Mouse (Mus musculus): ENCODE results near the gene Tmem259. TPM values are rescaled to one million over a fixed set of nuclear protein-coding genes. Genes with fewer than 3 reads are reported as not detected.
A peak's percentile ranks its signal among the peaks of the same experiment; 100 is the strongest.

Gene Tmem259
- total and polyA plus RNA-seq, 3 experiments = 62.0 to 150 TPM; not detected in 1

GRCm38 (mm10) chr10:79969124-79969568 lies 15.0 kb downstream of the Tmem259 start:
- Histone ChIP-seq H3K9me3 (replicated peaks; ENCODE audit: insufficient read depth, low read length) (no peaks in the 10 kb centered on the region), H3K27ac (ENCODE audit: control insufficient read depth, low read depth, low read length) (no peak overlapping the region), H3K4me3 (ENCODE audit: control insufficient read depth in 1 of 2, insufficient read depth in 1 of 2, low read depth in 2 of 2, low read length in 2 of 2) (no peak overlapping the region), H3K4me1 (ENCODE audit: control insufficient read depth in 1 of 2, insufficient read depth in 2 of 2, low read length in 2 of 2) (no peaks in the 10 kb centered on the region), H3K79me2 (ENCODE audit: control insufficient read depth, insufficient read depth, low read length, poor library complexity) (no peaks in the 10 kb centered on the region), H3K36me3 (ENCODE audit: control insufficient read depth in 1 of 2, insufficient read depth in 2 of 2, low read length in 2 of 2) (no peaks in the 10 kb centered on the region; a peak in 1 of 4 replicates), H3K27me3 (ENCODE audit: control insufficient read depth in 1 of 2, insufficient read depth in 2 of 2, low read length in 2 of 2) (no peaks in the 10 kb centered on the region), H3K9ac (ENCODE audit: control insufficient read depth, low read depth, low read length, poor library complexity, severe bottlenecking) (no peak overlapping the region)
- no peak for DNase-seq (ENCODE audit: low read depth, low spot score)
- no peak for TF ChIP-seq TBP (IDR thresholded peaks at IDR 0.05; ENCODE audit: low read depth, low read length)
- peak in 1 of 2 experiments; percentile 18; a peak in 1 of 4 replicates for TF ChIP-seq POLR2A (IDR thresholded peaks at IDR 0.05; ENCODE audit: control insufficient read depth in 1 of 2, insufficient read depth in 1 of 2, low read depth in 1 of 2, low read length in 2 of 2, poor library complexity in 1 of 2)
- no peak for TF ChIP-seq RAD21 (IDR thresholded peaks at IDR 0.05; ENCODE audit: low read depth, low read length)
- no peak for TF ChIP-seq CHD2 (IDR thresholded peaks at IDR 0.05; ENCODE audit: low read length)

GRCm38 (mm10) chr10:79968181-79968580 lies 15.9 kb downstream of the Tmem259 start:
- Histone ChIP-seq H3K4me1 (ENCODE audit: control insufficient read depth in 1 of 2, insufficient read depth in 2 of 2, low read length in 2 of 2) (no peaks in the 10 kb centered on the region), H3K27me3 (ENCODE audit: control insufficient read depth in 1 of 2, insufficient read depth in 2 of 2, low read length in 2 of 2) (no peaks in the 10 kb centered on the region), H3K4me3 (ENCODE audit: control insufficient read depth in 1 of 2, insufficient read depth in 1 of 2, low read depth in 2 of 2, low read length in 2 of 2) (no peak overlapping the region), H3K9me3 (replicated peaks; ENCODE audit: insufficient read depth, low read length) (no peaks in the 10 kb centered on the region), H3K79me2 (ENCODE audit: control insufficient read depth, insufficient read depth, low read length, poor library complexity) (no peaks in the 10 kb centered on the region), H3K36me3 (ENCODE audit: control insufficient read depth in 1 of 2, insufficient read depth in 2 of 2, low read length in 2 of 2) (no peaks in the 10 kb centered on the region; a peak in 1 of 4 replicates), H3K27ac (ENCODE audit: control insufficient read depth, low read depth, low read length) (no peak overlapping the region), H3K9ac (ENCODE audit: control insufficient read depth, low read depth, low read length, poor library complexity, severe bottlenecking) (no peak overlapping the region)
- no peak for TF ChIP-seq ZC3H11A (IDR thresholded peaks at IDR 0.05; ENCODE audit: low read depth, low read length)
- no peak for TF ChIP-seq MEF2A (IDR thresholded peaks at IDR 0.05; ENCODE audit: extremely low read depth, insufficient replicate concordance, low read depth, low read length, poor library complexity, severe bottlenecking)
- no peak for TF ChIP-seq POLR2AphosphoS2 (IDR thresholded peaks at IDR 0.05; ENCODE audit: low read length)
- no peak for DNase-seq (ENCODE audit: low read depth, low spot score)

GRCm38 (mm10) chr10:79966886-79967400 lies 17.2 kb downstream of the Tmem259 start:
- no peaks in the 10 kb centered on the region for H3K9me3 ChIP-seq (replicated peaks; ENCODE audit: insufficient read depth, low read length)
- H3K36me3 ChIP-seq (ENCODE audit: control insufficient read depth in 1 of 2, insufficient read depth in 2 of 2, low read length in 2 of 2) = peaks cover 0 to 2% of the 10 kb centered on the region in 2 experiments; a peak in 1 of 4 replicates
- TF ChIP-seq USF1 (IDR thresholded peaks at IDR 0.05; ENCODE audit: low read depth, low read length) = no peak
- 0 out of 4 replicates have a peak, but pooled peaks of 1 of the 2 experiments have one; percentile 29 for TF ChIP-seq POLR2A (IDR thresholded peaks at IDR 0.05; ENCODE audit: control insufficient read depth in 1 of 2, insufficient read depth in 1 of 2, low read depth in 1 of 2, low read length in 2 of 2, poor library complexity in 1 of 2)
- no peak overlapping the region for H3K9ac ChIP-seq (ENCODE audit: control insufficient read depth, low read depth, low read length, poor library complexity, severe bottlenecking)
- no peaks in the 10 kb centered on the region for H3K4me1 ChIP-seq (ENCODE audit: control insufficient read depth in 1 of 2, insufficient read depth in 2 of 2, low read length in 2 of 2)
- H3K27ac ChIP-seq (ENCODE audit: control insufficient read depth, low read depth, low read length) = no peak overlapping the region
- no peak overlapping the region for H3K4me3 ChIP-seq (ENCODE audit: control insufficient read depth in 1 of 2, insufficient read depth in 1 of 2, low read depth in 2 of 2, low read length in 2 of 2)
- no peak for DNase-seq (ENCODE audit: low read depth, low spot score)
- H3K27me3 ChIP-seq (ENCODE audit: control insufficient read depth in 1 of 2, insufficient read depth in 2 of 2, low read length in 2 of 2) = no peaks in the 10 kb centered on the region
- H3K79me2 ChIP-seq (ENCODE audit: control insufficient read depth, insufficient read depth, low read length, poor library complexity) = no peaks in the 10 kb centered on the region; the same call in 1 of the 2 replicates
